Mouse (Mus musculus) B cell, adult (primary cell): ENCODE results near the gene Ap5z1. TPM values are rescaled to one million over a fixed set of nuclear protein-coding genes. Genes with fewer than 3 reads are reported as not detected.

Experiments used
- total RNA-seq: library from RNA; stranded (reverse); gene quantifications from 4 replicates; pipeline ENCODE4 v1.2.4, GENCODE M21; 2023; ENCODE audit not compliant: inconsistent age

Gene Ap5z1
- total RNA-seq, result 47.8 to 60.4 TPM (median 55.5 TPM) in 4 replicates

GRCm38 (mm10) chr5:142463461-142464454 is at the start of gene Ap5z1:
Gene Ap5z1 (plus strand): TSS chr5:142463944.

Other genes starting within 250 kb of the Ap5z1 start
- 67.4 to 76.3 TPM (median 69.8 TPM) in 4 replicates for gene Foxk1, start 62.4 kb upstream of the Ap5z1 start, total RNA-seq
- gene Papolb, start 66.1 kb downstream of the Ap5z1 start, total RNA-seq, result not detected in 4 replicates
- gene Radil, start 87.2 kb downstream of the Ap5z1 start, total RNA-seq, result not detected in 4 replicates
- gene Mmd2, start 144.9 kb downstream of the Ap5z1 start, total RNA-seq, result not detected in 4 replicates
- 63.9 to 72.9 TPM (median 69.7 TPM) in 4 replicates for gene Wipi2, start 163.8 kb downstream of the Ap5z1 start, total RNA-seq
- 2.8 to 4.7 TPM (median 3.7 TPM) in 4 replicates for gene Slc29a4, start 228.6 kb downstream of the Ap5z1 start, total RNA-seq